ENCODE assay signal across 18 mouse cellular contexts in the genomic region with DNA sequence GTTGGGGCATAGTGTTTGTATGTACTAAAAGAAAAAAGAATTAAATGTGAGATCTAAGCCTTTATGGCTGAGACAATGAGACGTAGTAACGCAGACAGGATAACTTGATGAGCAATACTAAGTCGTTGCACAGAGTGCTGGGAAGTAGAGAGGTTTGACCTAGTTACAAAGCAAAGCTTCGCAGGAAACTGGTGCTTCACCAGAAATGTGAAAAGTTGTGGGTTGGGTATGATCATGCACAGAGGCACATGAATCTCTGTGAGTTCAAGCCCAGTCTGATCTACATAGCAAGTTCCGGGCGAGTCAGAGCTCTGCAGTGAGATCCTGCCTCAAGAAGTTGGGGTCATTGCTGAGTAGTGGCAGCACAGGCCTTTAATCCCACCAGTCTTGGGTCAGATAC.
"Had no signal": no experiment of that assay in that cellular context is flagged by ENCODE, and none has a peak within 500 bp of the region (broad histone marks: within the 10 kb centered on the region; RNA-seq: fewer than 3 reads in every experiment).

No protein-coding gene starts in this region.

- H3K9ac ChIP-seq: liver, embryonic 14.5 days; lung, embryonic 14.5 days; midbrain, embryonic 12.5 days; neural tube, embryonic 13.5 days; neural tube, embryonic 15.5 days had no signal

- ATAC-seq: midbrain, embryonic 16.5 days had no signal

- DNase-seq: lung, adult 18-20 months; lung, embryonic 14.5 days; lung, postnatal 10 days; lung, postnatal 4 days; midbrain, embryonic 14.5 days; retina, postnatal 1 day; right cerebral cortex, postnatal 14 days; right cerebral cortex, postnatal 4 days; spleen, adult 18-20 months; thymus, adult 2 months; thymus, postnatal 36 days had no signal

- H3K27ac ChIP-seq: liver, embryonic 14.5 days; midbrain, embryonic 10.5 days; midbrain, embryonic 12.5 days; neural tube, embryonic 13.5 days; neural tube, embryonic 15.5 days had no signal

- H3K4me3 ChIP-seq: midbrain, embryonic 10.5 days; midbrain, embryonic 12.5 days; myocyte; neural tube, embryonic 13.5 days; neural tube, embryonic 15.5 days had no signal

- H3K36me3 ChIP-seq: midbrain, embryonic 10.5 days; midbrain, embryonic 12.5 days; neural tube, embryonic 13.5 days; neural tube, embryonic 15.5 days had no signal

- H3K4me1 ChIP-seq: midbrain, embryonic 10.5 days; midbrain, embryonic 12.5 days; neural tube, embryonic 13.5 days; neural tube, embryonic 15.5 days had no signal

- H3K27me3 ChIP-seq: midbrain, embryonic 12.5 days; neural tube, embryonic 13.5 days; neural tube, embryonic 15.5 days had no signal
